Mouse (Mus musculus) cerebellum, postnatal 4 days (tissue): ENCODE data around the gene Krt23.

Source experiments
- DNase-seq, 2 experiments: peaks; one replicate each; pipeline ENCODE4 v3.0.0; 2022; ENCODE audit warnings: low spot score in 2 of 2, mixed read lengths in 1 of 2

The Krt23 gene

GRCm38 (mm10) chr11:99454044-99454443 is 38.9 kb downstream of the Krt23 start:
- no peak for DNase-seq

- no peak for DNase-seq
These were observed 44.2 kb downstream of the Krt23 start for GRCm38 (mm10) chr11:99448769-99449168.

DNA sequence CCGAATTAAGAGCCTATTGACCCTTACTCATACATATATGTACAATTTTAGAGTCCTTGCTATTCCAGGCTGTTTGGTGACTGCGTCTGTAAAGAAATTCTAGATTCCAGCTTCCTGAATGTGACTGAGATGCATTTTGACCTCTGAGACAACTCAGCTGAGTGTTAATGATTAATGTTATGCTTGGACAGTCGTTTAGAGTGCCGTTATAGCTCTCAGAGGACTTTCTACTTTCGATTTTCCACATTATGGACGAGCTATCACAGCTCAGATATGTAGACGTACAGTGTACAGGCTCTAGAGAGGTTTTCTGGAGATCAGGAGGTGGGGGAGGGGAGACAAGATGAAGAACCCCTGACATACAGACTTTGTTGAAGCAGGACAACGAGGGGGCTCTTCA is 51.7 kb downstream of the Krt23 start:
- DNase-seq, result no peak

DNA sequence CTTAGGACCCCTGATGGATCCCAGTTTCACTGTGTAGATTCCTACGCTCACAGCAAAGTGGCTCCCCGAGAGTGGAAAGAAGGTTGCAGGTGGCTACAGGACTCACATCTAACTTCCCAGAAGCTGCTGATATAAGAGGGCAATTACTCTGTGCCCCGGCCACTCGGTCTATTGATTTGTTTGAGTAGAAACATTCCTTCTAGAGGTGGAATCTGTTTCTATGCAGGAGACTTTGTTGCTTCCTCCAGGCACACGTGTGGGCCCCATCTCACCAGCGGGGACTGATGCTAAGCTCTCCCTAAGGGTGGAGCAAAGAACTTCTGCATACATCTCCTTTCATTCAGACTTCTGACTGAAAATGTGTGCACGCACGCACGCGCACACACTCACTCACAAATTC is 53.5 kb downstream of the Krt23 start:
- no peak for DNase-seq

DNA sequence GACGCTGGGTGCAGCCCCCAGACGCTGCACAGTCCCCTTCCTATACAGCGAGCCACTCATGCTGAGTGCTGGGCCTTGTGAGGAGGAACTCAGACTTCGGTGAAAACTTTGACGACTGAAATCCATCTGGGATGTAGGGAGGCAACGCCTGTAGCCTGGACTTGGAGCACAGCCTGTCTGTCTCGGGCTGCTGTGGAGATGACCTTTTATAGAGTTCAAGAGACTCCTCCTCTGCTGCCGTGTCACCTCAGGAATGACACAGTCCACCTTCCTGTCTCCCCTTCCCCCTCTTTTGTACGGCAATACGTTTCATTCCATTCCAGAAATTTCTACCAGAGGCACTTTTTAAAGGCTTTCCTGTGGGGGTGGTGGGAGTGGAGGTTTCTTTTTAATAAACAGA is 55.0 kb downstream of the Krt23 start, which contains the start of gene Krt20:
Gene Krt20, minus strand, starts transcription at position 179 of the 400 bp plus-strand sequence.
- no peak for DNase-seq

DNA sequence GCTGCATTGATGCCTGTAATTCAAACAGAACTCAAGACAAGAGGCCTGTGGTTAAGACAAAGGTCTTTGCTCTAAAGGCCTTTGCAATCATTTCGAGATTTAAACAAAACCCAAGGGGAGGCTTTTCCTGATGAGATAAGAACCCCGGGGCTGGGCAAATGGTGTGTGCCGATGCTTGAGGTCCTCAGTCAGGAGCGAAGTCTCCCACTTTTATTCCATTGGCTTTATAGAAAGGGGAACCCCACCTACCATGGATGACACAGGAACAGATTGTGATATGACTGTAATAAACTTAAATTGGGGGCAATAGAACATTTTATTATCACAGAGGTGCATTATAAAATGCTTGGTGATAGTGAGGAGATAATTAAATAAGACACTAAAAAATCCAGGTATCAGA is 56.3 kb downstream of the Krt23 start:
- DNase-seq, result no peak

DNA sequence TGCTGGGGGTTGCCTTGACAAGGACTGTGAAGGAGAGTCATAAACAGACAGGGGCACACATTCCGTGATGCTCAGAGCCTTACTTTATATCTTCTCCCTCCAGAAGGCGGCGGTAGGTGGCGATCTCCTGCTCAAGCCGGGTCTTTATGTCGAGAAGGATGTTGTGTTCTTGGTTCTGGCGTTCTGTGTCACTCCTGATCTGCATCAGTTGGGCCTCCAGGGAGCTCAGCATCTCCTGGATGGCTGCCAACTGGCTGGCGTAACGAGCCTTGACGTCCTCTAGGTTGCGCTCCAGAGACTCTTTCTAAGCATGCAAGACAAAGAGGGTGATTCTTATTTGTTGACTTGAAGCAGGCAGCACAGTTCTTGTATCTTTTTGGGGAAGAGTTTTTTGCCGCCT is 62.3 kb downstream of the Krt23 start:
- peak in 1 of 2 experiments; percentile 64 for DNase-seq
